Comparison of ENCODE assay signal across 22 mouse cellular contexts in the genomic region with DNA sequence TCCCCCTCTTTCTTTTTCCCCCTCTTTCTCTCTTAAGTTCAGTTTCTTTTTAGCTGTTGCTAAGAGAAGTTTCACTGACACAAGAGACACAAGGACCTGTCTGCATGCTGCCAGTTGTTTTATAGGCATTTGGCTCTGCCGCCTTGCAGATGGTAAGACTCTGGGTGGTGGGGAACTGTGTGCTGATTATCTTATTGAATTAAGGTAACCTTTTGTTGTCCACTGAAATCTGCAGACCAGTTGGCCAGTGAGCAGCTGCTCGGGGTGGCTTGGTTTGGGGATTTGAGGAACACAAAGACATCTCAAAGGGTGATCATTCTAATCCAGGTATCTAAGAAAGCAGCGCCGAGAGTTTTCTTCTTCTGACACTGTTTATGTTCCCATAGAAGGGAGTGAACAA. TPM values are rescaled to one million over a fixed set of nuclear protein-coding genes. Genes with fewer than 3 reads are reported as not detected.
DNase-seq lines count a peak whose midpoint lies in the region; ATAC-seq and TF ChIP-seq lines count a peak whose summit lies in the region.
"Had no signal": no experiment of that assay in that cellular context is flagged by ENCODE, and none has a peak within 500 bp of the region (broad histone marks: within the 10 kb centered on the region; RNA-seq: fewer than 3 reads in every experiment).

No protein-coding gene starts in this region.

- H3K4me1 ChIP-seq in hindbrain, postnatal 0 days (ENCODE audit: insufficient read depth, low read length) = 0 out of 2 replicates have a peak, but pooled peaks cover 3% of the 10 kb centered on the region
- H3K4me1 ChIP-seq in hindbrain, embryonic 11.5 days (replicated peaks; ENCODE audit: control insufficient read depth, insufficient read depth, low read length) = no peaks in the 10 kb centered on the region
- H3K4me1 ChIP-seq in neural tube, embryonic 13.5 days (replicated peaks) = peaks cover 44% of the 10 kb centered on the region
- H3K4me1 ChIP-seq in forebrain, embryonic 15.5 days = peaks cover 54% of the 10 kb centered on the region
- H3K4me1 ChIP-seq in heart, embryonic 10.5 days = peaks cover 30% of the 10 kb centered on the region

- H3K9me3 ChIP-seq in hindbrain, postnatal 0 days (ENCODE audit: low read length) = no peaks in the 10 kb centered on the region
- H3K9me3 ChIP-seq in hindbrain, embryonic 11.5 days (ENCODE audit: control insufficient read depth, low read length) = no peaks in the 10 kb centered on the region
- H3K9me3 ChIP-seq in neural tube, embryonic 13.5 days = no peaks in the 10 kb centered on the region
- H3K9me3 ChIP-seq in forebrain, embryonic 15.5 days = no peaks in the 10 kb centered on the region
- no peaks in the 10 kb centered on the region for H3K9me3 ChIP-seq in heart, embryonic 10.5 days
- H3K9me3 ChIP-seq: embryonic facial prominence, embryonic 13.5 days; stomach, embryonic 15.5 days had no signal

- no peak overlapping the region for H3K9ac ChIP-seq in hindbrain, postnatal 0 days (replicated peaks; ENCODE audit: low read length)
- H3K9ac ChIP-seq in hindbrain, embryonic 11.5 days (ENCODE audit: low read depth, low read length) = no peak overlapping the region
- H3K9ac ChIP-seq in neural tube, embryonic 13.5 days = no peak overlapping the region
- H3K9ac ChIP-seq in forebrain, embryonic 15.5 days (replicated peaks) = no peak overlapping the region
- H3K9ac ChIP-seq: embryonic facial prominence, embryonic 13.5 days; liver, postnatal 0 days; stomach, embryonic 15.5 days had no signal

- 0 out of 2 replicates have a peak overlapping the region, but pooled peaks have one; percentile 41 for H3K27ac ChIP-seq in hindbrain, postnatal 0 days
- no peak overlapping the region for H3K27ac ChIP-seq in hindbrain, embryonic 11.5 days (ENCODE audit: low read depth, low read length)
- H3K27ac ChIP-seq in neural tube, embryonic 13.5 days (replicated peaks) = 0 out of 2 replicates have a peak overlapping the region, but pooled peaks have one; percentile 13
- H3K27ac ChIP-seq in forebrain, embryonic 15.5 days (replicated peaks) = peak overlapping the region; percentile 72
- no peak overlapping the region for H3K27ac ChIP-seq in heart, embryonic 10.5 days
- H3K27ac ChIP-seq: embryonic facial prominence, embryonic 13.5 days; stomach, embryonic 15.5 days had no signal

- no peak for DNase-seq in hindbrain, postnatal 0 days (ENCODE audit: low spot score)
- DNase-seq in hindbrain, embryonic 11.5 days (ENCODE audit: low spot score) = no peak
- no peak for DNase-seq in neural tube, embryonic 10.5 days (ENCODE audit: extremely low spot score, low spot score)
- no peak for DNase-seq in urinary bladder, adult 18-20 months (ENCODE audit: low spot score in 2 of 2)
- no peak for DNase-seq in heart, embryonic 10.5 days (ENCODE audit: low spot score)
- DNase-seq: adrenal gland, adult 2 months; cerebellum, adult 9-11 months; gastrocnemius, postnatal 25 days; heart, postnatal 14 days; kidney, adult 2 months; kidney, postnatal 14 days; left cerebral cortex, postnatal 4 days; liver; liver, postnatal 0 days; lung, postnatal 10 days; thymus, adult 2 months had no signal

- ATAC-seq in hindbrain, postnatal 0 days = no peak
- no peak for ATAC-seq in hindbrain, embryonic 11.5 days (ENCODE audit: low FRiP score)
- no peak; the same call in 1 of the 2 replicates for ATAC-seq in neural tube, embryonic 13.5 days (ENCODE audit: low read depth)
- no peak for ATAC-seq in forebrain, embryonic 15.5 days (replicated peaks)
- ATAC-seq: inflammation-experienced regulatory T-cells, adult 6 months; liver, postnatal 0 days had no signal

- no peak overlapping the region for H3K4me3 ChIP-seq in hindbrain, postnatal 0 days (ENCODE audit: low read length)
- no peak overlapping the region for H3K4me3 ChIP-seq in hindbrain, embryonic 11.5 days (ENCODE audit: low read depth, low read length)
- no peak overlapping the region for H3K4me3 ChIP-seq in neural tube, embryonic 13.5 days
- no peak overlapping the region for H3K4me3 ChIP-seq in forebrain, embryonic 15.5 days
- no peak overlapping the region for H3K4me3 ChIP-seq in heart, embryonic 10.5 days
- H3K4me3 ChIP-seq: embryonic facial prominence, embryonic 13.5 days; left cerebral cortex, adult 2 months; stomach, embryonic 15.5 days had no signal

- H3K36me3 ChIP-seq in hindbrain, postnatal 0 days (ENCODE audit: insufficient read depth, low read length) = no peaks in the 10 kb centered on the region
- H3K36me3 ChIP-seq in hindbrain, embryonic 11.5 days (ENCODE audit: control insufficient read depth, insufficient read depth, low read length) = no peaks in the 10 kb centered on the region
- no peaks in the 10 kb centered on the region for H3K36me3 ChIP-seq in neural tube, embryonic 13.5 days
- no peaks in the 10 kb centered on the region for H3K36me3 ChIP-seq in forebrain, embryonic 15.5 days
- 0 out of 2 replicates have a peak, but pooled peaks cover 5% of the 10 kb centered on the region for H3K36me3 ChIP-seq in heart, embryonic 10.5 days
- H3K36me3 ChIP-seq: stomach, embryonic 15.5 days had no signal

- H3K4me2 ChIP-seq in hindbrain, postnatal 0 days (ENCODE audit: low read depth, low read length) = no peak overlapping the region
- H3K4me2 ChIP-seq in hindbrain, embryonic 11.5 days (replicated peaks; ENCODE audit: low read depth, low read length) = no peak overlapping the region
- no peak overlapping the region for H3K4me2 ChIP-seq in neural tube, embryonic 13.5 days
- no peak overlapping the region; the same call in 1 of the 2 replicates for H3K4me2 ChIP-seq in forebrain, embryonic 15.5 days (replicated peaks)
- H3K4me2 ChIP-seq: embryonic facial prominence, embryonic 13.5 days; stomach, embryonic 15.5 days had no signal

- TF ChIP-seq CTCF in hindbrain, postnatal 0 days (IDR thresholded peaks at IDR 0.05; ENCODE audit: low read depth) = no peak

- no peaks in the 10 kb centered on the region for H3K27me3 ChIP-seq in hindbrain, postnatal 0 days (ENCODE audit: insufficient read depth, low read length)
- H3K27me3 ChIP-seq in hindbrain, embryonic 11.5 days (ENCODE audit: control insufficient read depth, insufficient read depth, low read length) = no peaks in the 10 kb centered on the region
- H3K27me3 ChIP-seq in neural tube, embryonic 13.5 days = no peaks in the 10 kb centered on the region
- H3K27me3 ChIP-seq in forebrain, embryonic 15.5 days = no peaks in the 10 kb centered on the region
- no peaks in the 10 kb centered on the region for H3K27me3 ChIP-seq in heart, embryonic 10.5 days (ENCODE audit: insufficient read depth, poor library complexity, severe bottlenecking)
- H3K27me3 ChIP-seq: embryonic facial prominence, embryonic 13.5 days; stomach, embryonic 15.5 days had no signal

- WGBS in hindbrain, postnatal 0 days = 34% methylated on average over 4 of the region's 4 CpGs
- 74% methylated on average over 4 of the region's 4 CpGs for WGBS in hindbrain, embryonic 11.5 days
- 53% methylated on average over 4 of the region's 4 CpGs for WGBS in neural tube, embryonic 13.5 days
- 16% methylated on average over 4 of the region's 4 CpGs for WGBS in forebrain, embryonic 15.5 days
- 80% methylated on average over 4 of the region's 4 CpGs for WGBS in heart, embryonic 10.5 days

RNA-seq across cellular contexts. Expression of a gene that starts 52.3 kb away (rescaled TPM):
- 20.8 and 33.0 TPM in 2 replicates for total RNA-seq in hindbrain, postnatal 0 days (2014; rRNA removed)
- polyA plus RNA-seq in hindbrain, postnatal 0 days (2015; fragmentation: Nextera tagmentation; extraction: Ambion mirVana) = 13.7 and 15.2 TPM in 2 replicates
- 16.5 and 24.0 TPM in 2 replicates for polyA plus RNA-seq in hindbrain, embryonic 11.5 days (2014; fragmentation: Nextera tagmentation; extraction: Ambion mirVana)
- polyA plus RNA-seq in neural tube, embryonic 13.5 days (2015; fragmentation: Nextera tagmentation; extraction: Ambion mirVana) = 19.1 and 19.6 TPM in 2 replicates
- 29.5 and 31.5 TPM in 2 replicates for polyA plus RNA-seq in forebrain, embryonic 15.5 days (2015; fragmentation: Nextera tagmentation; extraction: Ambion mirVana)
- 9.3 and 11.1 TPM in 2 replicates for polyA plus RNA-seq in heart, embryonic 10.5 days (2016; fragmentation: Nextera tagmentation; extraction: Ambion mirVana)

Comparison
In these comparisons a context has a peak if more than half of its experiments do, and no peak if none do; other contexts are left out.
1. H3K27ac ChIP-seq: peak in hindbrain, postnatal 0 days (single experiment), neural tube, embryonic 13.5 days (single experiment) and forebrain, embryonic 15.5 days (single experiment); none in hindbrain, embryonic 11.5 days (single experiment) and heart, embryonic 10.5 days (single experiment).